Mouse (Mus musculus) embryo, embryonic 11 days (tissue): ENCODE measurements around the gene Traf5.

Source experiments
- DNase-seq: peaks from one replicate; pipeline ENCODE4 v3.0.0-alpha.2; 2015

Gene Traf5

DNA sequence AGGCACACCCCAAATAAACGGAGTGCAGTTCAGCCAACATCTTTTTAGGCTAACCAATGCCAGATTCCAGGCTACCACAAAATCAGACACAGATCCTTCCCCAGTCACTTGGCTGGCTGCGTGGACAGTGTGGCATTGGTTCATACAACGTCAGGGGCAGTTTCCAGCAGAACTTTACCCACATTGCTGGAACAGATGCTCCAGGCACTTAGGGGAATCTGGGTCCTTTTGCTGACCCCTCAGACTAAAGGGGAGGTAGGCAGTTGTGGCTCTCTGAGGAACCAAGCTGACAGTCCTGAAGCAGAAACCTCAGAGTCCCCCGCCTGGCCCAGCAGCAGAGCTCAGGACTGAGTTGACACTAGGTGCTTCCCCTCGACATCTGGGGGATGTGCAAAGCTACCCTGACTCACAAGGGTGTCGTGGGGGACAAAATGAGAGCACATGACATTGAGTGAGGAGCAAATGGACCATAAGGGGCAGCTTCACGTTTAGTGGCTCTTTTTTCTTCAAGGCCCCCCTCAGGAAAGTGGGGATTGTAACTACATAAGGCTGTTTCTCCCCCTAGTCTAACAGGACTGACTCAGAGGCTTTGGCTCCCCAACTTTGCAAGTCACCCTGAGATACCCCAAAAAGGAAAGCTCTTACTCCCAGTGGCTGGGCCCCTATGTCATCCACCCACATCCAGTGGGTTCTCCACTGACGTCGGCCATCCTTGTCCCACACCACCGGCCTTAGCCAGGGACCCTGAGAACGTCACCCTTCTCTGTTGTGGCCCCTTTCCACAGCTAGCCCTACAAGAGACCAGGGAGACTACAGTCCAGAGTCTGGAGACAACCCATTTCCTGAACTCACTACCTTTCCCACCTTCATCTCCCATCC lies 1.4 kb downstream of the Traf5 start:
- no peak for DNase-seq

DNA sequence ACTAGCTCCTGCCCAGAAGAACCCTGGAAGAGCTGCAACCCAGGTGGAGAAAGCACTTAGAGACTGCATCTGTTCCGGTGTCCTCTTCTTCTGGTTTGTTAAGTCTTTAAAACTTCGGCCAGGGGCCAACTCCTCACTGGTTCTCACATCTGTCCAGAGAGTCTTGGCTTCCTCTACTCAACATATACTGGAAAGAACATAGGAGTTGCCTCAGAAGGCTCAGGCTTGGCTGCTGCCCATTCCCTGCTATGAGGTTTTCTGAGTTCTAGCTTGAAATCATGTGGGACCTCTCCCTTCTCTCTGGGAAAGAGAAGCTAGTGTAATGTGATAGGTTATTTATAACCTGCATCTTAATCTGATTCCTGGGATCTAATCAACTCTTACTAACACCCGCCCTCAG lies 2.1 kb downstream of the Traf5 start:
- no peak for DNase-seq

DNA sequence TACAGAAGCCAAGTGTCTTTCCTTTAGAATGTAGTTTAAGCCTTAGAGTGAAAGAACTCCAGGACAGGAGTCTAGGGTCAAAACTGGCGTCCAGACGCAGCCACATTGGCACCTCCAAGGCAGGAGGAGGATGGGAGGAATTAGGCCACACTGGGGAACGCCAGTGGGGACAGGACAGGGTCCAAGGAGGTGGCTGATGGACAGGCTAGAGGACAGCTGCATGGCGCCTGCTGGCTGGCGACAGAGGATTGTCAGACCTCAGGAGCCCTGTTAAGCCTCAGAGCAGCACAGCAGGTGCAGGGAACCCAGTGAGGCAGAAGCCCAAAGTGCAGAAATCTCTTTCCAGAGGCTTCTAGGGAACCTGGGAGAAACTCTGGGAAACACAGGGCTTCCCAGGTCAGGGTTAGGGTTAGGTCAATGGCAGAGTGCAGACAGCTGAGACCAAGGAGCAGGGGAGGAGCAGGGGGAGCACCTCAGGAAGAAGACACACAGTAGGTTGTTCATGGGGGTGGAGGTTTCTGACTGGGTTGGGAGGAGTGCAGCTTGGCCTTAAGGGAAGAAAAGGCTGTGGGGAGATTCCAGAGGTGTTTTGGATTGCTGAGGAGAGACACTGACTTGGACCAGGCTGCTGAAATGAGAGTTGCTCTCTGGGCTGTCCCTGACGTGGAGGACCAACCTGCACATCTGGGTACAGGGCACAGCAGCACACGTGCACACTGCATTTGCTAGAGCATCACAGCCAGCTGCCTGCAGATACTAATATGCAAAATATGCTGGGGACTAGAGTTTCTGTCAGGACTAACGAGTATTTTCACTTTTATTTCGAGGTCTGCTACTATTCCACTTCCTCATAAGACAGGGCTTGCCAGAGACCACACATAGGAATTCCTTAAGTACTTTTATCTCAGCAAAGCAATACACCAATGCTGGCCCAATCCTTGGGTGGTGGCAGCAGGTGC lies 2.9 kb downstream of the Traf5 start:
- no peak for DNase-seq

DNA sequence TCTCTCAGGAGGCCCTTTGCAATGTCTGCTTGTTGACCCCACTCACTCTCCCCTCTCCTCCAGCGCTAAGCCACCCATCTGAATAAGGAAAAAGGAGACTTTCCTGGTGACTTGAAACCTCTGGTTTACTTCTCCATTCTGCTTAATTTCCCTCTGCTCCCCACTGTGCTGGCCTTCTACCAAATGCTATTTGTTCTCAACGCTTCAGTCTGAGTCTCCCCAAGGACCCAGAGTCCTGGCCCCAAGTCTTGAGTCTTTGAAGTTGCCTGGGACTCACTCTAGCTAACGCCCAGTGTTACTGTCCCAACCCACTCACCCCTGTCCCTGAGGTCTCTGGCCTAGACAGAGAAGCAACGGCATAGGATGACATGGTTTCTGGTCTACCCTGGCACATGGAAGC lies 4.3 kb downstream of the Traf5 start:
- no peak for DNase-seq

DNA sequence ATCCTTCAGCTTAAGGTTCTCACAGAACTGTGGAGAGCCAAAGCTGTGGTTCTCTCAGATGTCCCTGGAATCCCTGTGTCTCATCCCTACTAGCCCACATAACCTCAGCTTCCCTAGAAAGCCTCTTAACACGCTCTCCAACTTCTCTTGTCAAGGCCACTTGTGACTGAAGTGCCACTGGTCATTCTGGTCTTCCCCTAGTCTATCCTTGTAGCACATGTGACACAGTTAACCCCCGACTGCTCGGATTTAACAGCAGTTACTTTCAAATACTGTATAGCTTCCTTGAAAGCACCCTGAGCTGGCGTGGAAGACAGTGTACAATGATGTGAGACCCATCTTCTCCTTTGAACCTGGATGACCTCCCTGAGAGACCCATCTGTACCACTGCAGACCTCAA lies 5.3 kb downstream of the Traf5 start:
- no peak for DNase-seq

DNA sequence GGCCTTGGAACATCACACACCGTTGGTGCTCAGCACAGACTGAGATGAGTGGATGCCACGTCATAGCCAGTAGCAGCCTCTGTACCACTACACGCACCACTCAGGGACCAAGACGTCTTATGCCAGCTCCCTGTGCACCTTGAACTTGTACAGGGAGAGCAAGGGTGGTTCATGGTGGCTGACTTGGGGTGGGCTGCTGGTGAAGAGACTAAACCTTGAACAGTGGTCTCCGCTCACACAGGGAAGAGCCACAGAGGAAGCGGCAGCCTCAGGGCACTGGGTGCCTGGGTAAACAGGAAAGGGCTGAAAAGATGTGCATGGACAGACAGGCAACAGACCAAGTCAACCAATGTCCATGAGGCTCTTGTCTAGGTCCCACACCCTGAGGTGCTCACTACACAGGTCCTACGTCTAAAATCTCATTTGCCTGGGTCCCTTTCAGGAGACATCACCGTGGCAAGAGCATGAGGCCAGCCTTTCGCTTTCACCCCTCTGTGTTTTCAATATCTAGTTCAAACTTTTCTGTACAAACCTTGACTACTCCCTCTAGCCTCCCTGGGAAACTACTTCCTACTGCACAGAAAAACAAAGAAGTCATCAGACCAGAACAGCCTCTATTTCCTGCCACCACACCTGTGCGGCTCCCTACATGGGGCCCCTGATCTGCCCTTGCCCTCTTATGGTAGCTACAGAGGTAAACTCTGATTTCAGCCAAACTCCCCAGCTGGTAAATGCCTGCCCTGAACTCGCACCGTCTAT lies 5.9 kb downstream of the Traf5 start:
- no peak for DNase-seq

DNA sequence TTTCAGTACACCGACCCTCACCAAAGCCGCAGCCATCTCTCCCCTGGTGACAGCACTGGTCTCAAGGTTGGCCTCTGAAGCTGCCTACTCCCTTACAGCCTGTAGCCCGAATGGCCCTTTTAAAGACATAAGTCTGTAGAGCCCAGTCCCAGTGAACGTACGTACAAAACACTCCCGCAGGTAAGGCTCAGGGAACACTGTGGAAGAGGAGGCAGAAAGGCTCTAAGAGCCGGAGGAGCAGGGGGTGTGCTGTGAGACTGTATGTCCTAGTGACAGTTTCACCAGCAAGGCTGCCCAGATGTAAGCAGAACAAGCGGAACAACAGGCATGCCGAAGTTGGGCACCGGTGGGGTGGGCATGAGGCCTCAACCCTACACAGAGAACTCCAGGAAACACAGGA lies 7.1 kb downstream of the Traf5 start:
- no peak for DNase-seq

DNA sequence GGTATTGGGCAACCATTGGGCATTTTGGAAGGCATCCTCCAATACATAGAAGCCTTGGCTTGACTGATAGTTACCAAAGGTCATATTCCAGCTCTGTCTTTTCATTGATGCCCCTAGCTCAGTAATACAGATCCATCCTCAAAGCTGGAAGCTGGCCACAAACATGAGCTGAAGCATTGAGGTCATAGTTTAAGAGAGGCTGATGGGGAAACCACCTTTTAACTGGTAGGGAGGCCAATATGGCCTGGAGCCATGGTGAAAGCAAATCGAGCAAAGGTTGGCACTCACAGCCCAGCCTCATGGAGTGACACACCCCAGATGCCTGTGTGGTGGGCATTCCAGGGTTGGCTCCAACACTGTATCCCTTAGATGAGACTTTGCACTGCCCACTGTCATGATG lies 9.7 kb downstream of the Traf5 start:
- DNase-seq = no peak

DNA sequence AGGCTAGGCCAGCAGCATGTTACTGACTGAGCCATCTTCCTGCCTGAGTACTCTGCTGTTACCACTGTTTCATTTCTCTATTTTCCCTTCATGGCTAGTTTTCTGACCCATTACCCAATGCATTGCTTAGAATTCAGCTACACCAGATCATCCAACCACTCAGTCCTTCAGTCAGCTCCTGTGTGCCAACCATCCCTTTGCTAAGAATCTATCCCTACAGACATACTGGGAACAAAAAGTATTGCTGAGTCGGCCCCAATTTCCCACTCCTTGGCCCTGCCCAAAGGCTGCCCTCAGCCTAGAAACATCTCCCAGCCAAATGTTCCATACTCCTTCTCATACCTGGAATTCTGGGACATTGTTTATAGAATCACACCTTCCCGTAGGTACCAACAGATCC lies 11.2 kb downstream of the Traf5 start:
- DNase-seq = no peak

DNA sequence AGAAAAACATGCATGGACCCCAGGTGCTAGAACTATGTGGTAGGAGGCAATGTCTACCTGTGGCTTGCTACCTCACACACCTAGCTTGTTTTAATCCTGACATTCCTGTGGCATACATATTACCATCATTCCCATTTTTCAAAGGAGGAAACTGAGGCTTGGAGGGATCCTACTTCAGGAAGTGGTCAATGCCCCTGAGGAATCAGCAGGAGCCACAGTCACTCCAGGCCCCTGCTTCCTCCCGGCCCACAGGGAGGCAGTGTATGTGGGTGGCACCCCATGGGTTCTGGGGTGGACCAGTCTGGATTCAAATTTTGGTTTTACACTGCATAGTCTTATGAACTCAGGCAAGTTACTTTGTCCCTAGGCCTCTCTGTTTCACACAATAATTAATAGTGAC lies 13.2 kb downstream of the Traf5 start:
- DNase-seq = no peak

DNA sequence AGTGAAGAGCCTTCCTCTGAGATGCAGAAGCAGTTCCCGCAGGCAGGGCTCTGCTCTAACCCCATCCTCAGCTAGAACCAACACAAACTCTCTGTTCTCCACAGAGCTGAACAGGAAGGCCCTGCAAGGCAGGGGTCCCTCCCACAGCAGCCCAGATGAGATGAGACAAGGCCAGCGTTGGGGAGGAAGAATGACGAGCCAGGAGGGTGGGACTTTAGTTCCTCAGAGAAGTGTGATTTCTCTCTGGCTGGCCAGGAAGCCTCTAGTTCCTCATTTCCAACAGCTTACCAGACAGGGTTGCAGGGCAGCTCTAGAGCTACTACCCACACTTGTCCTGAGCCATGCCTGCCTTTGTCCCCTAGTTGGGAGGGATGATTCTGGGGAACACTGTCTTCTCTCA lies 14.0 kb downstream of the Traf5 start:
- no peak for DNase-seq

DNA sequence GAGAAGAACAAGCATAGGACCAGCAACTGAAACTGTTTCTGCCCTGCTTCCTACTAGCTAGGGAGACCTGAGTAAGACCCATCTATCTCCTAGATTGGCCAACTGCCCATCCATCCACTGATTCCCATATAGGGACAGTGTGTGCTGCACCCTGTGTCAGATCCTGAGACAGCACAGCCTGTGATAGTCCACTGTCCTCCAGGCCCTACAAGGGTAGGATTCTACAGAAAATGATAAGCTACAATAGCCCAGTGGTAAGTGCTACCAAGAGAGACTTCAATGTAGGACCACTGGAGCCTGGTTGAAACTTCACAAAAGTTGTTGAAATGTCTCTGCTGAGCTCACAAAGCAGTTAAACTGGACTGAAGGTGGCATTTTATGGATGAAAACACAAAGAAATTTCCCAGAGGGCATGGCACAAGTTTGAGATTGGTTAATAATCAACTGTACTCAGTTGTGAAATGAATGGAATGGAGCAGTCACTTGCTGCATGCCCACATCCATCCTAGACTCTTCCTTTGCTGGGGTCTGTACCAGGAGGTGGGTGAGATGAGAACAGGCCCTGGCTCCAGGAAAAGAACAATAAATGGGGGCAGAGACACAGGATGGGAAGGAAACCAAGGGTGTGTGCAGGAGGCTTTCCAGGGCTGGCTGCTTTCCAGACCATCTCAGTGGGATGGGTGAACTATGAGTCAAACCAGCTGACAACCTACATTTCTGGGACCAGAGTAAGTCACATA lies 15.4 kb downstream of the Traf5 start:
- no peak for DNase-seq

DNA sequence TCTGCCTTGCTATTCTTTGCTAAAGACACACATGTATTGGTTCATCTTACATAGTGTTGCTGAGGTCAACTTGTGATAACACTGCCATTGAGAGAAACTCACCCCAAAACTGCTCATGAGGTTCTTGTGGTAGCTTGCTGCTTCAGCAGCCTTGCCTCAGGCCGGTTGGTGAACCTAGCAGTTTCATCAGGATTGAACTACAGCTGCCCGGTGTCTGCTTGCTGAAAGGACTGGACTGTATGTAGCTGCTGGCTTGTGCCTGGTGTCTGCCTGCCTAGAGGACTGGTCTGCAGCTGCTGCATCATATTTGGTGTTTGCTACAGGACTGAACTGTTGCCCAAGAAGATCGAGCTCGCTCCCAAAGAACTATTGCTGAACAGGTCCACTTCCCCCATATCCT lies 16.3 kb downstream of the Traf5 start:
- no peak for DNase-seq

DNA sequence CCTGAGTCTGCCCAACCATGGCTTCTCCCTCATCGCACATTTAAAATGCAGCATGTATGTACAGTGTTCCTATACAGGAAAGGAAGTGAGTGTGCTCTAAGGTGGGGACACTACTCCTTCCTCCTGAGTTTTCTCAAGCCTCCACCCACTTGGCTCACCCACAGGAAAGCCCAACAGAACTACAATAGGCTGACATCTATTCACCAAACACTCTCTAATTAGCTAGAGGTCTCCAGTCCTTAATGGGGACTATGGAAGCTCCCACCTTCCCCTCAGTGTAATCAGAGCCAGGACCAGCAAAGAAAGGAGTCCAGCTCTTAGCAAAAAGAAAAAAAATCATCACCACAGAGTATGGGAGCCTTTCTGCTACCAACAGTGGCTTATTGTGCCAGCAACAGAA lies 17.5 kb downstream of the Traf5 start:
- DNase-seq = no peak

DNA sequence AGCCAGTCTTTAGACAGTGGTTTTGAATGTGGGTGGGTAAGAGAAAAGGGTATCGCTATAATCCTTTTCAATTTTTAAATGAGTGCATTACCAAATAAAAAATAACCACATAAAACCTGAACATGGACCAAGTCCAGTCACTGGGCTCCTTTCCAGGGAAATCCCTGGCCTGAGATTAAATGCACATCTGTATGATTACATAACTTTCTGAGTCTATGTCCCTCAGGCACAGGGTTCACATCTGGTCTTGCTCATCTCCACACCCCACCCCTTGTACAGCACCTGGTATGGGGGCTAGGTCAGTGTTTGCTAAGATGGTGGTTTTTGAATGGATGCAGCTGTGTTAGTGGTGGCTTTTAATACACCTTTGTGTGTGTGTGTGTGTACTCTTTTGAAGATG lies 19.9 kb downstream of the Traf5 start:
- DNase-seq = no peak

DNA sequence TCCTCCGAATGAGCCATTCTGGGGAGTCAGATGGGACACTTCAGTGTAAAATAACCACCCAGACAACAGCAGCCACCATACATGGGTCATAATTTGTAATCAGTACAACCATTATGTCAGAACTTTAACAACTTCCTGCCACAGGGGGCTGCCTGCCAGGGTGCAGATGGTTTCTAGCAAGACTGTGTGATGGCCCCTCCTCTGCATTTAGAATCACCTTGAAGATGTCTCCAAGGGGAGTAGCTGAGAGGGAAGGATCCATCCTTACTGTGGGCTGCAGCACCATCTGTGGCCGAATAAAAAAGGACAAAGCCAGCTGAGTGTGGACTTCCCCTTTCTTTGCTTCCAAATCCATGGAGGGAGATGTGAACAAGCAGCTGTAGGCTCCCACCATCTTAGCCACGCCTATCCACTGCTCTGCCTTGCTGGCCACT lies 21.7 kb downstream of the Traf5 start:
- no peak for DNase-seq

DNA sequence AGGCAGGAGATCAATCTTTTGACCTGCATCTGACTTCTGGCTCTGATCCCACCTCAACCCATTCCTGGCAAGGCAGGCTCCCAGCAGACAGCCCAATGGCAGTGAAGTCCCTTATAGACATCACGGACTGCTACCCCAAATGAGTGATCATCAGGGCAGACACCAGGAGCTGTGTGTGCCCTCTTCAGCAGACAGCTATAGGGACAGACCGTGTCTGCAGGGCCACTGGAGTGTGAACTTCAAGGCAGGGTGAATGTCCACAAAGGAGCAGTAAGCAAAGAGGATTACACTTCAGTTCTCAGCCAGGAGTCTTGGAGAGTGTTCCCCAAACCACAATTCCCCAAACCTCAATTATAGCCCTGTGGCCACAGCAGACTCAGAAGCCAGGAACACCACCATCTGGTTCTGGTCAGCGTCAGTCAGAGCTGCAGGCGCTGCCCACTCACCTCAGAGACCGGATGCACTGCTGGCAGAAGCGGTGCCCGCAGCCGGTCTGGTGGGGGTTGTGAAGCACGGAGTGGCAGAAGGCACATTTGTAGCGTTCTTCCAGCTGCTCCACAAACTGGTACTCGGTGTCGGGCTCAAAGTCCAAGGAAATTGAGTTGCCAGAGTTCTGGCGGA lies 22.3 kb downstream of the Traf5 start:
- DNase-seq = peak; percentile 47

DNA sequence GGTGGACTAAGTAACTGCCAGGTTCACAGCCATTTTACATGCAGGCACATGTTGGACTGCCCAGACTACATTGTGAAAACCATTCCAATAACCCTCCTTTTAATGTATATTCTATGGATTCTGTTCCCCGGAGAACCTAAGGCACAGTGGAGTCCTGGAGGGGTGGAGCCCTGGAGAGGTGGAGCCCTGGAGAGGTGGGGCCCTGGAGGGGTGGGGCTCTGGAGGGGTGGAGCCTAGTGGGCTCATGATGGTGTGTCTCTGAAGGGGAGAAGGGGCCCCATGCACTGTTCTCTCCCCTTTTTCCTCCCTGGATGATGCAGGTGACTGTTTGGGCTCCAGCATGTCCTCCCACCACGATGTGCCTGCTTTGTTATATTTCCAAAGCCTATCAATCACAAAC lies 24.2 kb downstream of the Traf5 start:
- DNase-seq = no peak

DNA sequence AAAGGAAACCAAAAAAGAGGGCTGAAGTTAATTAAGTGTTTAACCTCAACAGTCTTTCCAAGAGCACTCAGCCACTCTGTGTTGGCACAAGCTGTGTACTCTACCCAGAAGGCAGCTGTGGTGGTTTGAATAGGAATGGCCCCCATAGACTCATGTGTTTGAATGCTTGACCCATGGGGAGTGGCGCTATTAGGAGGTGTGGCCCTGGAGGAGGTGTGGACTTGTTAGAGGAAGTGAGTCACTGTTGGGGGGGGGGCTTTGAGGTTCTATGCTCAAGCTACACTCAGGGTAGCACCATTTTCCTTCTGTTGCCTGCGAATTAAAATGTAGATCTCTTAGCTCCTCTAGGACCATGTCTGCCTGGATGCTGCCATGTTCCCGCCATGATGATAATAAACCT lies 25.4 kb downstream of the Traf5 start:
- DNase-seq = no peak

DNA sequence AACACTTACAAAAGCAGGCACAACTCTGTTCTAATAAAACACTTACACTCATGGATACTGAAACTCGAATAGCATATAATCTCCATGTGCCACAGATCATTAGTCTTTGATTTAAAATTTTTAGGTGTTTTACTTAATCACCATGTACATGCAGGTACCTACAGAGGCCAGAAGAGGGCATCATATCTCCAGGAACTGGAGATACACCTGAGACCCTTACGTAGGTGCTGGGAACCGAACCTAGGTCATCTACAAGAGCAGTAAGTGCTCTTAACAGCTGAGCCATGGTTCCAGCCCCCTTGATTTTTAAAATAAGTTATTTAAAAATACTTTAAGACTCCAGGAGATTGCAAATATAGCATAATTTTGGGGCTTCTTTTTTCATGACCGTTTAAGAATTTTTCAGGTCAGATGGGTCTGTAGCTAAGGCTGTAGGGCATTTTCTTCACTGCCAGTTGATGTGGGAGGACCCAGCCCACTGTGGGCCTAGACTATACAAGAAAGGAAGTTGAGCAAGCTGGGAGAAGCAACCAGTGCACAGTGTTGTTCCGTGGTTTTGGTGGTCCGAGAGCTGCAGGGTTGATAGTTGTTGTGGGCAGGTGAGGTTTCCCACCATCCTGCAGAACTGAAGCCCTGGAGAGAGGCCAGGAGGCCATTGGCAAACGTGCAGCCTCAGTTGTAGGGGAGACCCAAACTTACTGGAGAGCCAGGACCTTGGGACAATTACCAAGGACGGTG lies 29.0 kb downstream of the Traf5 start:
- no peak for DNase-seq

DNA sequence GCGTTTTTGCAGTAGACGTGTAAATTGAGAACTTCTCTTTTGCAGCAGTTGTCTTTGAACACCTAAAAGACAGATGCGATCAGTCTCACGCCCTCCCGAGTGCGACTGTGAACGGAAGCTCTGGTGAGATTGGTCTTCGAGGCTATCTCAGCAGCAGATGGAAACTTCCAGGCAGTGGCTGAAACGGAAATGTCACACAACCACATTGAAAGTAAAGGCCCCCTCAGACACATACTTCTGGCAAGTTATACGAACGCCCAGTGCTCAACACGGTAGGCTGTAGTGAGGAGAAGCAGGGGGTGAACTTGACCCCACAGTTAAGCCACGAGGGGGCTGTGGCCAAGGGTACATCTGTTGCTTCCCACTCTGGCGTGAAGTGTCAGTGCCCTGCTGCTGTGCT lies 29.7 kb downstream of the Traf5 start:
- no peak for DNase-seq
